Mouse (Mus musculus): Measurements from ENCODE around the gene Kcnq1. TPM values are rescaled to one million over a fixed set of nuclear protein-coding genes. Genes with fewer than 3 reads are reported as not detected.

The Kcnq1 gene
- polyA plus RNA-seq, 1 experiment, result not detected

DNA sequence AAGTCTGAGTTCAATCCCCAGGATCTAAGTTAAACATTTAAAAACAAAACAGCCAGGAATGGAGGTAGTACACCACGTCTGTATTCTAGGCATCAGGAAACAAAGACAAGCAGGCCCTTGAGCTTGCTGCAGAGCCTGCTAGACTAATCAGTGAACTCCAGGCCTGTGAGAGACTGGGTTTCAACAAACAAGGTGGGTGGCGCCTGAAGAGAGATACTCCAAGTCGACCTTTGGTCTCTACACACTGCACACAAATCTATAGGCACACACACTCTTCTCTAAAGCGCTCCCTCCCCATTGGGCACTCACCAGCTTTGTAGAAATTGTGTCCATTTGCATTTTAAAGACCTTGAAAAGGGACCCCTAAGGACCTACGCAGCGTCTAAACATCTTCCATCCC lies 294.4 kb downstream of the Kcnq1 start:
- Histone ChIP-seq H3K27me3 (ENCODE audit: control insufficient read depth, insufficient read depth, insufficient read length) (peaks cover 9% of the 10 kb centered on the region), H3K79me2 (ENCODE audit: control insufficient read depth, insufficient read depth) (no peaks in the 10 kb centered on the region), H3K79me3 (ENCODE audit: low read depth) (no peaks in the 10 kb centered on the region), H3ac (ENCODE audit: control insufficient read depth, insufficient read length, low read depth) (no peak overlapping the region), H3K4me3 (ENCODE audit: insufficient read depth, poor library complexity, severe bottlenecking) (no peak overlapping the region), H3K36me3 (ENCODE audit: control insufficient read depth, insufficient read depth) (no peaks in the 10 kb centered on the region)
- TF ChIP-seq CTCF (IDR thresholded peaks at IDR 0.05; ENCODE audit: control insufficient read depth, insufficient read depth, insufficient read length) (no peak), CEBPB (IDR thresholded peaks at IDR 0.05; ENCODE audit: low read depth) (no peak), MAX (IDR thresholded peaks at IDR 0.05) (no peak), MYOG (IDR thresholded peaks at IDR 0.05; ENCODE audit: control insufficient read depth, extremely low read depth, insufficient read length) (no peak), USF1 (IDR thresholded peaks at IDR 0.05; ENCODE audit: low read depth) (no peak)

DNA sequence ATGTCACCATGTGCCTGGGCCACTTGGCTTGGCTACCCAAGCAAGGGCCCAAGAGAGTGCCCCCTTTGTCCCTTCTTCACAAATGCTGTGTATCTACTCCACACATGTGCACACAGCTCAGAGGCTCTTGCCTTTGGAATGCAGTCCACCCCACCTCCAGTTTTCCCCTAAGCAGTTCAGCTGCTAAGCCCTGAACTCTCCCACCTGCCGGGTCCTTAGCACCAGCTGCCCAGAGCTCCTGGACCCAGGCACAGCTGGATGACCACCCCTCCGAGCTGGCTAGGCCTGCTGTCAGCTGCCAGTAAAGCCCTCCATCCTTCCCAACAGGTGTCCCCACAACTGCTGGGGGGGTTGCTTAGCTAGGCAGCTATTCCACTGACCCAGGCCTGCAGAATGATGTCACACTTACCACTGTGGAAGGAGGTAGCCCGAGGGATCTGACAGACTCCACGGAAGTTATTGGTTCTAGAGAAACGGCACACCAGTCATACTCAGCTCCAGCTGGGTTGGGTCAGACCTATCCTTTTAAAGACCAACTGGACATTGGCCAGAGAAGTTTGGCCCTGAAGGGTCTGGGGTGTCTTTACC lies 295.4 kb downstream of the Kcnq1 start:
- Histone ChIP-seq H3K36me3 (ENCODE audit: control insufficient read depth, insufficient read depth) (no peaks in the 10 kb centered on the region), H3ac (ENCODE audit: control insufficient read depth, insufficient read length, low read depth) (no peak overlapping the region), H3K79me2 (ENCODE audit: control insufficient read depth, insufficient read depth) (no peaks in the 10 kb centered on the region), H3K27me3 (ENCODE audit: control insufficient read depth, insufficient read depth, insufficient read length) (peaks cover 11% of the 10 kb centered on the region), H3K4me3 (ENCODE audit: insufficient read depth, poor library complexity, severe bottlenecking) (no peak overlapping the region), H3K79me3 (ENCODE audit: low read depth) (no peaks in the 10 kb centered on the region)
- TF ChIP-seq USF1 (IDR thresholded peaks at IDR 0.05; ENCODE audit: low read depth), result no peak
- no peak for TF ChIP-seq CEBPB (IDR thresholded peaks at IDR 0.05; ENCODE audit: low read depth)

- H3K4me3 ChIP-seq (ENCODE audit: insufficient read depth, poor library complexity, severe bottlenecking), result no peak overlapping the region
- peaks cover 25% of the 10 kb centered on the region for H3K27me3 ChIP-seq (ENCODE audit: control insufficient read depth, insufficient read depth, insufficient read length)
- H3K79me3 ChIP-seq (ENCODE audit: low read depth), result no peaks in the 10 kb centered on the region
- no peaks in the 10 kb centered on the region for H3K36me3 ChIP-seq (ENCODE audit: control insufficient read depth, insufficient read depth)
- H3ac ChIP-seq (ENCODE audit: control insufficient read depth, insufficient read length, low read depth), result no peak overlapping the region
- TF ChIP-seq MYOD1 (IDR thresholded peaks at IDR 0.05; ENCODE audit: control insufficient read depth, insufficient read length, low read depth) (no peak), MYOG (IDR thresholded peaks at IDR 0.05; ENCODE audit: control insufficient read depth, extremely low read depth, insufficient read length) (no peak), CEBPB (IDR thresholded peaks at IDR 0.05; ENCODE audit: low read depth) (no peak), MAX (IDR thresholded peaks at IDR 0.05) (no peak), FOSL1 (IDR thresholded peaks at IDR 0.05; ENCODE audit: insufficient read depth, low read length, poor library complexity, severe bottlenecking) (no peak), CTCF (IDR thresholded peaks at IDR 0.05; ENCODE audit: control insufficient read depth, insufficient read depth, insufficient read length) (no peak), USF1 (IDR thresholded peaks at IDR 0.05; ENCODE audit: low read depth) (no peak)
- no peaks in the 10 kb centered on the region for H3K79me2 ChIP-seq (ENCODE audit: control insufficient read depth, insufficient read depth)
These were observed 298.1 kb downstream of the Kcnq1 start for GRCm38 (mm10) chr7:143404296-143404695.

- Histone ChIP-seq H3K79me3 (ENCODE audit: low read depth) (no peaks in the 10 kb centered on the region), H3K27me3 (ENCODE audit: control insufficient read depth, insufficient read depth, insufficient read length) (peaks cover 18% of the 10 kb centered on the region), H3ac (ENCODE audit: control insufficient read depth, insufficient read length, low read depth) (no peak overlapping the region), H3K79me2 (ENCODE audit: control insufficient read depth, insufficient read depth) (no peaks in the 10 kb centered on the region), H3K36me3 (ENCODE audit: control insufficient read depth, insufficient read depth) (no peaks in the 10 kb centered on the region), H3K4me3 (ENCODE audit: insufficient read depth, poor library complexity, severe bottlenecking) (no peak overlapping the region)
- no peak for TF ChIP-seq CTCF (IDR thresholded peaks at IDR 0.05; ENCODE audit: control insufficient read depth, insufficient read depth, insufficient read length)
- TF ChIP-seq MYOD1 (IDR thresholded peaks at IDR 0.05; ENCODE audit: control insufficient read depth, insufficient read length, low read depth), result no peak
- TF ChIP-seq MAX (IDR thresholded peaks at IDR 0.05), result no peak
- no peak for TF ChIP-seq CEBPB (IDR thresholded peaks at IDR 0.05; ENCODE audit: low read depth)
- TF ChIP-seq FOSL1 (IDR thresholded peaks at IDR 0.05; ENCODE audit: insufficient read depth, low read length, poor library complexity, severe bottlenecking), result no peak
- no peak for TF ChIP-seq USF1 (IDR thresholded peaks at IDR 0.05; ENCODE audit: low read depth)
- no peak for TF ChIP-seq MYOG (IDR thresholded peaks at IDR 0.05; ENCODE audit: control insufficient read depth, extremely low read depth, insufficient read length)
These were observed 301.9 kb downstream of the Kcnq1 start for GRCm38 (mm10) chr7:143407931-143408501.

DNA sequence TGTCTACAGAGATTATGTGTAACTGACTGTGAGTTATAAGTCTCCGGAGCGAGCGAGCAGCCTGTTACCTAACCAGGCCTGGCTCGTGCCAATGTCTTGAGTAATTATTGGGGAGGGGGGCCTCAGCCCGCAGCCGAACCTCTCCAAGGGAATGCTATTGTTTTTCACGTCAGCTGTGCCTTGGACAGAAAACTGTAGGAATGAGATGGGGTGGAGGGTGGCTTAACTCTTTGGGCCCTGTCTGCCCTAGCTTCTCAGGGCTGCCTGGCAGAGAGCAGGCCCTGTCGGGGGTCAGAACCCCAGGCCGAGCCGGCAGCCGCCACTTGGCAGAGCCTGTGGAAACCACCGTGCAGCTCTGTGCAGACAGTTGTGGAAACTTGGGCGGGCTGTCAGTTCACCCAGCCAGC lies 302.5 kb downstream of the Kcnq1 start:
- H3ac ChIP-seq (ENCODE audit: control insufficient read depth, insufficient read length, low read depth), result no peak overlapping the region

GRCm38 (mm10) chr7:143412606-143413005 lies 306.4 kb downstream of the Kcnq1 start:
- Histone ChIP-seq H3K4me3 (ENCODE audit: insufficient read depth, poor library complexity, severe bottlenecking) (no peak overlapping the region), H3ac (ENCODE audit: control insufficient read depth, insufficient read length, low read depth) (no peak overlapping the region), H3K79me2 (ENCODE audit: control insufficient read depth, insufficient read depth) (no peaks in the 10 kb centered on the region), H3K27me3 (ENCODE audit: control insufficient read depth, insufficient read depth, insufficient read length) (peaks cover 16% of the 10 kb centered on the region), H3K36me3 (ENCODE audit: control insufficient read depth, insufficient read depth) (no peaks in the 10 kb centered on the region), H3K79me3 (ENCODE audit: low read depth) (no peaks in the 10 kb centered on the region)
- TF ChIP-seq MAX (IDR thresholded peaks at IDR 0.05) (no peak), MYOG (IDR thresholded peaks at IDR 0.05; ENCODE audit: control insufficient read depth, extremely low read depth, insufficient read length) (no peak), CTCF (IDR thresholded peaks at IDR 0.05; ENCODE audit: control insufficient read depth, insufficient read depth, insufficient read length) (no peak)

More for the DNA sequence above, 302.5 kb downstream of the Kcnq1 start:
- Histone ChIP-seq H3K79me2 (ENCODE audit: control insufficient read depth, insufficient read depth) (no peaks in the 10 kb centered on the region), H3K27me3 (ENCODE audit: control insufficient read depth, insufficient read depth, insufficient read length) (peaks cover 18% of the 10 kb centered on the region), H3K4me3 (ENCODE audit: insufficient read depth, poor library complexity, severe bottlenecking) (no peak overlapping the region), H3K79me3 (ENCODE audit: low read depth) (no peaks in the 10 kb centered on the region), H3K36me3 (ENCODE audit: control insufficient read depth, insufficient read depth) (no peaks in the 10 kb centered on the region)
- TF ChIP-seq MAX (IDR thresholded peaks at IDR 0.05) (no peak), FOSL1 (IDR thresholded peaks at IDR 0.05; ENCODE audit: insufficient read depth, low read length, poor library complexity, severe bottlenecking) (no peak), MYOG (IDR thresholded peaks at IDR 0.05; ENCODE audit: control insufficient read depth, extremely low read depth, insufficient read length) (no peak), USF1 (IDR thresholded peaks at IDR 0.05; ENCODE audit: low read depth) (no peak), MYOD1 (IDR thresholded peaks at IDR 0.05; ENCODE audit: control insufficient read depth, insufficient read length, low read depth) (no peak), CEBPB (IDR thresholded peaks at IDR 0.05; ENCODE audit: low read depth) (no peak), CTCF (IDR thresholded peaks at IDR 0.05; ENCODE audit: control insufficient read depth, insufficient read depth, insufficient read length) (no peak)

Data from C2C12 (cell line).